Mouse (Mus musculus) intestine, postnatal 0 days (tissue): ENCODE measurements at regions not wholly inside any gene's neighbourhood (a gene's known extent, or its start where the extent isn't known, plus 50 kb on each side); places are given as distances from the start of the nearest gene placed in this dataset.

Experiments used
- ATAC-seq: fragments of 200-750 bp; cut with Nextera tagmentation; 2 replicates; pipeline ENCODE4 v1.8.0; 2017; ENCODE audit warnings: mild to moderate bottlenecking, moderate TSS enrichment, moderate library complexity
- H3K27ac ChIP-seq: fragments of 300-500 bp; sonication (generic); 2 replicates; pipeline ENCODE4 v1.5.1; 2014; ENCODE audit warnings: mild to moderate bottlenecking, low read depth, low read length, moderate library complexity
- H3K27me3 ChIP-seq: fragments of 300-500 bp; sonication (generic); replicated peaks from 2 replicates; pipeline ENCODE4 v1.6.1; 2014; ENCODE audit warnings: low read length, mixed read lengths; ENCODE audit not compliant: control insufficient read depth, insufficient read depth
- H3K36me3 ChIP-seq: fragments of 300-500 bp; sonication (generic); 2 replicates; pipeline ENCODE4 v1.6.1; 2014; ENCODE audit warnings: mild to moderate bottlenecking, moderate library complexity; ENCODE audit not compliant: control insufficient read depth, insufficient read depth
- H3K4me1 ChIP-seq: fragments of 300-500 bp; sonication (generic); replicated peaks from 2 replicates; pipeline ENCODE4 v1.6.1; 2014; ENCODE audit warnings: antibody characterized with exemption, low read length, mixed read lengths; ENCODE audit not compliant: control insufficient read depth, insufficient read depth
- H3K4me2 ChIP-seq: fragments of 300-500 bp; sonication (generic); replicated peaks from 2 replicates; pipeline ENCODE4 v1.6.1; 2014; ENCODE audit warnings: low read depth, mild to moderate bottlenecking, moderate library complexity
- H3K4me3 ChIP-seq: fragments of 300-500 bp; sonication (generic); 2 replicates; pipeline ENCODE4 v1.5.1; 2014; ENCODE audit warnings: low read depth, low read length
- H3K9ac ChIP-seq: fragments of 300-500 bp; sonication (generic); 2 replicates; pipeline ENCODE4 v1.6.1; 2014; ENCODE audit warnings: mild to moderate bottlenecking, low read depth, low read length
- H3K9me3 ChIP-seq: fragments of 300-500 bp; sonication (generic); 2 replicates; pipeline ENCODE4 v1.6.1; 2016; ENCODE audit warnings: mixed run types; ENCODE audit not compliant: control insufficient read depth
- CTCF ChIP-seq: sonication (generic); IDR thresholded peaks from 2 replicates; pipeline ENCODE4 v1.5.1; 2016; ENCODE audit warnings: low read depth, mild to moderate bottlenecking, control low read depth, antibody characterized with exemption, moderate library complexity
- WGBS: fragments of 180-500 bp; shearing (Covaris S2); extraction: QIAGEN DNeasy Blood & Tissue Kit; methylation state at CpG from one replicate; pipeline ENCODE4 v1.1.7; 2014; 5-methylcytosine and 5-hydroxymethylcytosine counted together

GRCm38 (mm10) chr3:61583669-61584068 is 217.9 kb upstream of the B430305J03Rik start:
- H3K9me3 ChIP-seq, result no peaks in the 10 kb centered on the region
- no peak overlapping the region for H3K27ac ChIP-seq
- H3K36me3 ChIP-seq, result no peaks in the 10 kb centered on the region
- no peaks in the 10 kb centered on the region for H3K4me1 ChIP-seq
- no peak overlapping the region for H3K4me3 ChIP-seq
- no peak overlapping the region for H3K4me2 ChIP-seq
- no peaks in the 10 kb centered on the region for H3K27me3 ChIP-seq
- WGBS, result 51% methylated on average over 1 of the region's 1 CpGs
- no peak for TF ChIP-seq CTCF
- H3K9ac ChIP-seq, result no peak overlapping the region
- ATAC-seq, result no peak

- no peaks in the 10 kb centered on the region for H3K9me3 ChIP-seq
- H3K36me3 ChIP-seq, result no peaks in the 10 kb centered on the region
- H3K4me3 ChIP-seq, result no peak overlapping the region
- WGBS, result 89% methylated on average over 2 of the region's 2 CpGs
- H3K27me3 ChIP-seq, result no peaks in the 10 kb centered on the region
- no peak for ATAC-seq
- no peak overlapping the region for H3K27ac ChIP-seq
- no peak for TF ChIP-seq CTCF
- no peaks in the 10 kb centered on the region for H3K4me1 ChIP-seq
- no peak overlapping the region for H3K9ac ChIP-seq
- no peak overlapping the region for H3K4me2 ChIP-seq
Measured at GRCm38 (mm10) chr3:61582927-61583326, 217.2 kb upstream of the B430305J03Rik start.

- Histone ChIP-seq H3K27me3 (no peaks in the 10 kb centered on the region), H3K36me3 (no peaks in the 10 kb centered on the region), H3K9me3 (no peaks in the 10 kb centered on the region), H3K4me2 (no peak overlapping the region), H3K4me3 (no peak overlapping the region), H3K4me1 (no peaks in the 10 kb centered on the region), H3K27ac (no peak overlapping the region), H3K9ac (no peak overlapping the region)
- WGBS, result 78% methylated on average over 3 of the region's 3 CpGs
- no peak for ATAC-seq
- TF ChIP-seq CTCF, result no peak
Measured at GRCm38 (mm10) chr3:61580252-61580651, 214.5 kb upstream of the B430305J03Rik start.

GRCm38 (mm10) chr3:61537113-61537512 is 171.4 kb upstream of the B430305J03Rik start:
- Histone ChIP-seq H3K9ac (no peak overlapping the region), H3K4me2 (no peak overlapping the region), H3K27me3 (no peaks in the 10 kb centered on the region), H3K27ac (no peak overlapping the region), H3K4me1 (no peaks in the 10 kb centered on the region), H3K4me3 (no peak overlapping the region), H3K9me3 (no peaks in the 10 kb centered on the region), H3K36me3 (no peaks in the 10 kb centered on the region)
- ATAC-seq, result no peak
- 49% methylated on average over 1 of the region's 1 CpGs for WGBS
- TF ChIP-seq CTCF, result no peak

- ATAC-seq, result no peak
- Histone ChIP-seq H3K4me3 (no peak overlapping the region), H3K27me3 (no peaks in the 10 kb centered on the region), H3K4me2 (no peak overlapping the region), H3K36me3 (no peaks in the 10 kb centered on the region), H3K27ac (no peak overlapping the region), H3K9ac (no peak overlapping the region), H3K9me3 (no peaks in the 10 kb centered on the region), H3K4me1 (no peaks in the 10 kb centered on the region)
- TF ChIP-seq CTCF, result no peak
- 62% methylated on average over 2 of the region's 2 CpGs for WGBS
Measured at GRCm38 (mm10) chr3:61535751-61536150, 170.0 kb upstream of the B430305J03Rik start.

- Histone ChIP-seq H3K9ac (no peak overlapping the region), H3K36me3 (no peaks in the 10 kb centered on the region), H3K4me3 (no peak overlapping the region), H3K27me3 (no peaks in the 10 kb centered on the region), H3K4me2 (no peak overlapping the region), H3K4me1 (no peaks in the 10 kb centered on the region), H3K9me3 (no peaks in the 10 kb centered on the region), H3K27ac (no peak overlapping the region)
- TF ChIP-seq CTCF, result no peak
- no peak for ATAC-seq
Measured at GRCm38 (mm10) chr3:61503178-61503577, 137.4 kb upstream of the B430305J03Rik start.

- Histone ChIP-seq H3K27ac (no peak overlapping the region), H3K27me3 (no peaks in the 10 kb centered on the region), H3K9ac (no peak overlapping the region), H3K36me3 (no peaks in the 10 kb centered on the region), H3K9me3 (no peaks in the 10 kb centered on the region), H3K4me3 (no peak overlapping the region), H3K4me1 (no peaks in the 10 kb centered on the region), H3K4me2 (no peak overlapping the region)
- WGBS, result 92% methylated on average over 2 of the region's 2 CpGs
- TF ChIP-seq CTCF, result no peak
- no peak for ATAC-seq
Measured at GRCm38 (mm10) chr3:61494835-61495234, 129.1 kb upstream of the B430305J03Rik start.
